Mouse (Mus musculus) T-helper 17 cell (primary cell): ENCODE results near the gene Slc51b.

ENCODE experiments used
- in situ Hi-C, 2 experiments: fragments of 300-600 bp; cut with MboI, MseI; formaldehyde crosslinking; loops; 1 replicate in 1 of 2; 2 replicates in 1 of 2; pipeline ENCODE4 v1.15.1; 2025; ENCODE audit warnings: high pct_unique_total_duplicates in 2 of 2

Slc51b gene

GRCm38 (mm10) chr9:65422760-65423501, at the start of gene Slc51b:
Gene Slc51b (minus strand): TSS chr9:65422955.
- in situ Hi-C loops = no loop called here

- in situ Hi-C loops = no loop called here
These were observed 44.9 kb upstream of the Slc51b start for GRCm38 (mm10) chr9:65467686-65468085.

DNA sequence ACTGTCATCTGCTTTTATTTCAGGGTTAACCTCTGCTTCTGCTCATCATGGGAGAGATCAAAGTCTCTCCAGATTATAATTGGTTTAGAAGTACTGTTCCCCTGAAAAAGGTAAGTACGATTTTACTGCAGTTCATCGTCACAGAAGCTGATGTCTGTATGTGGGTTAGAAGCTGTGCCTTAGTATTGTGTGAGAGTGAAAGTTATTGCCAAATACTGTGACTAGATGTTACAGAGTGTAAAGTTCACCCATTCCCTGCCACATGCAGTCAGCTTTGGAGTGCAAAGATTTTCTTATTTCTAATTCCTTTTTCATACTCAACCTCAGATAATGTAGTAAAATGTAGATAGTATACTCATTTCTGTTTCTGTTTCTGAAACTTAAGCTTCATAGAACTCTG, 42.5 kb upstream of the Slc51b start:
- in situ Hi-C loops = no loop called here

DNA sequence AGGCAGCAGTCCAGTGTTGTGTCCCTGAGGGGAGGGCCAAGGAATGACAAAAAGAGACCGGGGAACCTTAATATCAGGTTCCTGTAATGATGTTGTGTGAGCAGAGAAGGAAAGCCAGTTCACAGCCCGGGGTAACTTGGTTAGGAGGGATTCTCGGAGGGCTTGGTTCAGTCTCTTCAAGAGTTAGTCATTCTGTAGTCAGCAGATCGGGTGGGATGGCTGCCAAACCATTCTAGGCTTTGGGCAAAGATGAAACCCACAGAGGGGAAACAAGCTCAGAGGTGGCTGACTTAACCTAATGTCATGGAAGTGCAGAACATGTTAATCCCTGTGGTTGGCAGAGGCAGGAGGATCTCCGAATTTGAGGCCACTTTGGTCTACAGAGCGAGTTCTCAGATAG, 41.4 kb upstream of the Slc51b start:
- in situ Hi-C loops = no loop called here

GRCm38 (mm10) chr9:65462544-65462943, 39.8 kb upstream of the Slc51b start:
- in situ Hi-C loops = no loop called here

GRCm38 (mm10) chr9:65460732-65461442, 38.1 kb upstream of the Slc51b start, which contains the start of gene Spg21:
Gene Spg21 (plus strand): TSS chr9:65460947.
- in situ Hi-C loops = no loop called here

- in situ Hi-C loops = no loop called here
These were observed 37.4 kb upstream of the Slc51b start for GRCm38 (mm10) chr9:65460198-65460597.

DNA sequence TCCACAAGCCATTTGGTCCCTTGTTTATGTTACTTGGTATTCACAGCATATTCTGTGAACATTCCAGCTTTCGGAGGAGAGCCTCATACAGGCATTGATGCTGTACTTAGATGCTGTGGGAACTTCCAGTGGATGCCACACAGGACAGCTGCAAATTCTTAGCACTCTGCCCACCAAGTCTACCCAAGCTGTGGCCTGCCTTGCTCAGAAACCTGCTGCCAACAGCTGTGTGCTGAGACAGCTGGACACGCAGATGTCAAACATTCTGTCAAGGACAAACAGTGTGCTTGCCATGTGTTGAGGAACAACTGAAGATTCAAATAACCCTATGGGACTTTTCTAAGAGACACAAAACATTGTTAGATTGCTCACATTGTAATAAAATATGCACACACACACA, 36.2 kb upstream of the Slc51b start:
- in situ Hi-C loops = no loop called here

GRCm38 (mm10) chr9:65447951-65448350, 25.2 kb upstream of the Slc51b start:
- in situ Hi-C loops = no loop called here

DNA sequence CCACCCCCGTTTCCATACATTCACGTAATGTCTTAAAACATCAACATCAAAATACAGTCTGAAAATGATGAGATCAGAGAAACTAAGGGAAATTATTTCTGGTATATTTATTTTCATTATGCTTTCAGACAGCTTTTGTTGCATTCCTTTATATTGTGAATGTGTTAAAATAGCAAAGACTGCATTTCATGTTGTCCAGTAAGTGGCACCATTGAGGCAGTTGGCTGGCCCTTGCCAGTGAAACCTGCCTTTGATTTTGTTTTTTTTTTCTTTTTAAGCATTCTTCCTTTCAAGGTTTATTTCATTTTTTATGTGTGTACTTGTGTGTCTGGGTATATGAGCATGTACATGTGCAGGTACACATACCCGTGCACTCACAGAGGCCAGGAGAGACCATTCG, 21.9 kb upstream of the Slc51b start:
- in situ Hi-C loops = no loop called here

DNA sequence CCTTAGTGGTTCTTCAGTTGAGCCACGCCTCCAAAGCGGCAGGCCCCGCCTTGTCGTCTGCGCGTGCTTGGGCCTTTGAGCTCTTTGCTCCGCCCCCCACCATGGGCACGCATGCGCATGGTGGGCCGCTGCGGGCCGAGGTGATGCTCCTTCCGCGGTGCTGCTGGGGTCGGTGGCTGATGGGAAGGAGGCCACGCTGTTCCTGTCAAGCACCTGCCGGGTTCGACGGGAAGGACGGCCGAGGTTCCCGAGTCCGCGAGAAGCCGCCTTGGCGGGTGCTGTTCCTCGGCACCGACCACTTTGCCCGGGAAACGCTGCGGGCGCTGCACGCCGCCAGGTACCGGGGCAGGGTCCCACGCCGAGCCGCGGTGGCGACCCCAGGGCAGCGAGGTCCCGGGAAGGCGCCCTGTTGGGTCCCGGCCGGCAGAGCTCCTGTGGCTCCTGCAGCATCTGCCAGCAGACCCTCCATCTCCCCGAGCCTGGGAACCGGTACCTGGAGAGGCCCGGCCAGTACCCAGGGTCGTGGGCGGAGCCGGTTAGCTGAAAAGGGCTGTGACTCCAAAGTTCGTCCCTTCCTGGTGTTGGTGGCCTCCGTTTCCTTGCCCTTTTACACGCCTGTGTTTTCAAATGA, 13.0 kb upstream of the Slc51b start, which contains the start of gene Mtfmt:
Gene Mtfmt (plus strand): TSS at position 112 of the 631 bp plus-strand sequence.
- in situ Hi-C loops = no loop called here

GRCm38 (mm10) chr9:65435211-65435610, 12.5 kb upstream of the Slc51b start:
- in situ Hi-C loops = no loop called here

DNA sequence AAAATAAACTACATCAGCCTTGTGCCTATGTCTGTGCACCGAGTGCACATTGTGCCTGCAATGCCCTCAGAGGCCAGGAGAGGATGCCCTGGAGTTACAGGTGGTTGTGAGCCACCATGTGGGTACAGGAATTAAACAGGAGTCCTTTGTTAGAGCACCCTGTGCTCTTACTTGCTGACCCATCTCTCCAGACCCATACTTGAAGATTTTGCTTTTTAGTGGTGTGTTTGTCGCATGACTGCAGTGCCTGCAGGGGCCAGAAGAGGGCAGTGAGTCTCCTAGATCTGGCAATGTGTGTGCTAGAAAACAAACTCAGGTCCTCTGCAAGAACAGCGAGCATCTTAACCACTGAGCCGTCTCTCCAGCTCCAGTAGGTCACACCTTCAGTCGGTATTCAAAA, 11.4 kb upstream of the Slc51b start:
- in situ Hi-C loops = no loop called here

DNA sequence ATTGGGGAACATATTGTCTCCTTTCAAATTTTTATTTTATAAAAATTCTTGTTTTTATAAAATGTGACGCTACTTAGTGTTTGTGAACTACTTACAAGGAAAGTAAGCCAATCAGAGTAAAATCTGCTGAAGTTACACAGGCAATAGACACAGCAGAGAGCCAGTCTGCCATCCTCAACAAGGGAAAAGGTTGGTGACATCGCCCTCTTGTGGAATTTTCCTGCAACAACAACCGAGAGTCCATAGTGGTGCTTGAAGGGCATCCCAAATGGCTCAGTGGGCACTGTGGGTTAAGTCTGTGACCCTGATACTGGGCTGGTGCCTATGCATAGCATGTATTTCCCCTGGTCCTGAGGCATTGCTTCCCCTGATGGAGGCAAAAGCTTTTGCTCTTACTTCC, 9.5 kb upstream of the Slc51b start:
- in situ Hi-C loops = no loop called here

GRCm38 (mm10) chr9:65430921-65431320, 8.2 kb upstream of the Slc51b start:
- in situ Hi-C loops = no loop called here

- in situ Hi-C loops = no loop called here
These were observed 7.6 kb upstream of the Slc51b start for GRCm38 (mm10) chr9:65430401-65430800.

- in situ Hi-C loops = no loop called here
These were observed 5.2 kb upstream of the Slc51b start for GRCm38 (mm10) chr9:65428003-65428402.

DNA sequence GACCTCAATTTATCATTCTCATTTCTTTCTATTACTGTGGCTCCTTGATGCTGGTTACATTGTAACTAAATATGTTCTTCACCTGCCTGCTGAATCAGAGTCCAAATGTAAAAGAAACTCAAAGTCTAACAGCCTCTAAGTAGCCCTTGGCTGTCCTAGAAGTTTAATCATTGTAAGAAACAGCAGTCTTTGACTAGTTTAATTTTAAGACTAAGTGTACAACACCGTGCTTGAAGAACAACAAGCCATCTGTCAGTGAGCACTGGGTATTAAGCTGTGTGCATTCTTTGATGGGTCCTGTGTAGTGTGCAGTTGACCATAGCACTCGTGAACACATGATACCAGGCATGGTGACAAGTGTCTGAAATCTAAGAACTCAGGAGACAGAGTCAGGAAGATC, 4.8 kb upstream of the Slc51b start:
- in situ Hi-C loops = no loop called here

DNA sequence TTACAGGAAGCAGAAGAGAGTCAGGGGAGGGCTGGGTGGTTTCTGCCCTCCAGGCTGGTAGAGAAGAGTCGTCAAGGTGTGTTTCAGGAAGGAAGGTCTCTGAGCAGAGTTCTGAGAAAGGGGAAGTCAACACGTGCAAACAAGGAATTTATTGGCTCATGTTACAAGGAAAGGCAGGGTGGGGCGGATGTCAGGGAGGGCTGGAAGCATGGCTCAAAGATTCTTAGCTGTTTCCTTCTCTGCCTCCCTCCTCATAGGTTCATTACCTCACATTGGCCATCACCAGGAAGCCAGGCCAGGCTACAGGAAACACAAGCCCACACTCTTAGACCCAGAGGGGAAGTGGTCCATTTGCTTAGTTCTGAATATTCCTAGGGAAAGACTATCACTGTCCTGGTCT, 1.6 kb upstream of the Slc51b start:
- in situ Hi-C loops = no loop called here

GRCm38 (mm10) chr9:65419633-65420032, 3.1 kb downstream of the Slc51b start:
- in situ Hi-C loops = no loop called here

- in situ Hi-C loops = no loop called here
These were observed 5.0 kb downstream of the Slc51b start for GRCm38 (mm10) chr9:65417738-65418137.

- in situ Hi-C loops = no loop called here
These were observed 11.4 kb downstream of the Slc51b start for GRCm38 (mm10) chr9:65411326-65411725.

DNA sequence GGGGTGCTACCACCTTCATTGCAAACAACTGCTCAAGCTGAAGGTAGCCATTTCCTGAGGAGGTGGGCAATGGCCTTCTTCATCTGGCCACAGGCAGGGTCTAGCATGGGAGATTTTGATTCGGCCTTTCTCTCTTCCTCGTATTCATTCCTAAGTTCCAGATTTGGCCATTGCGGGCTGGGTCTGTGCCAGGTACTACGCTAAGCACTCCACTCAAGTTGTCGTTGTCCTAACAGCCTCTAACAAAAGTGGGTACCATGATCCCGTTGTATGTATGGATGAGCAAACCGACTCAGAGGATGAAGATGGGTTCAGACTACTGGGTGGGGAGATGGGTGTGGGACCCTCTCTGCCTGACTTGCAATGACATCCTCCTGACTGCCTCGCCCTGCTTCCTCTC, 12.4 kb downstream of the Slc51b start:
- in situ Hi-C loops = no loop called here
